Mouse (Mus musculus) CH12.LX (cell line): ENCODE measurements at regions not wholly inside any gene's neighbourhood (a gene's known extent, or its start where the extent isn't known, plus 50 kb on each side); places are given as distances from the start of the nearest gene placed in this dataset.

Experiments
- DNase-seq: peaks from one replicate; pipeline ENCODE4 v3.0.0-alpha.2; 2013; ENCODE audit errors: extremely low read depth
- H3K27ac ChIP-seq: 2 replicates; pipeline ENCODE4 v1.5.1; 2012; ENCODE audit warnings: low read depth, mild to moderate bottlenecking, control low read depth, moderate library complexity; ENCODE audit not compliant: insufficient read depth
- H3K27me3 ChIP-seq: replicated peaks from 2 replicates; pipeline ENCODE3; 2012; ENCODE audit warnings: inconsistent platforms
- H3K36me3 ChIP-seq, 2 experiments: replicated peaks in 1 of 2; 2 replicates each; pipeline versions ENCODE3 to v1.6.1; 2012; ENCODE audit warnings: inconsistent platforms in 1 of 2, low read length in 1 of 2, mild to moderate bottlenecking in 1 of 2, mixed read lengths in 1 of 2, moderate library complexity in 1 of 2; ENCODE audit not compliant: control insufficient read depth in 1 of 2, insufficient read depth in 1 of 2
- H3K4me1 ChIP-seq, 2 experiments: 2 replicates each; pipeline ENCODE4 v1.6.1; 2012; ENCODE audit warnings: inconsistent platforms in 1 of 2, moderate library complexity in 1 of 2; ENCODE audit not compliant: insufficient read depth in 2 of 2, control insufficient read depth in 1 of 2
- H3K4me2 ChIP-seq: 2 replicates; pipeline ENCODE4 v1.6.1; 2012; ENCODE audit warnings: low read depth, mild to moderate bottlenecking, control low read depth; ENCODE audit not compliant: poor library complexity, insufficient read depth, severe bottlenecking
- H3K4me3 ChIP-seq, 3 experiments: fragments of 150-350 bp in 1 of 3; sonication (generic) in 1 of 3; replicated peaks in 1 of 3; 2 replicates each; pipeline versions ENCODE3 to v1.5.1; 2011 to 2012; ENCODE audit warnings: low read depth in 2 of 3, low read length in 2 of 3, mild to moderate bottlenecking in 2 of 3, moderate library complexity in 2 of 3, control low read depth in 1 of 3, improper control_type of control experiment in 1 of 3, inconsistent platforms in 1 of 3, mixed read lengths in 1 of 3; ENCODE audit not compliant: poor library complexity in 1 of 3
- H3K79me2 ChIP-seq: replicated peaks from 2 replicates; pipeline ENCODE4 v1.6.1; 2012; ENCODE audit warnings: mild to moderate bottlenecking, moderate library complexity; ENCODE audit not compliant: control insufficient read depth, poor library complexity, insufficient read depth, severe bottlenecking; ENCODE audit errors: extremely low read depth
- H3K9ac ChIP-seq: 2 replicates; pipeline ENCODE4 v1.6.1; 2012; ENCODE audit warnings: low read depth, mild to moderate bottlenecking, control low read depth, moderate library complexity; ENCODE audit not compliant: insufficient read depth
- H3K9me3 ChIP-seq: replicated peaks from 2 replicates; pipeline ENCODE3; 2012; ENCODE audit warnings: low read length, inconsistent platforms, mixed read lengths
- BHLHE40 ChIP-seq: IDR thresholded peaks from 2 replicates; pipeline ENCODE4 v1.6.1; 2011; ENCODE audit warnings: mild to moderate bottlenecking, low read depth, low read length, improper control_type of control experiment
- CHD2 ChIP-seq: IDR thresholded peaks from 2 replicates; pipeline ENCODE4 v1.6.1; 2011; ENCODE audit warnings: low read length, improper control_type of control experiment
- CTCF ChIP-seq, 2 experiments: IDR thresholded peaks in 1 of 2; conservative IDR thresholded peaks in 1 of 2; 2 replicates each; pipeline ENCODE4 v1.5.1; 2011 to 2012; ENCODE audit warnings: low read depth in 2 of 2, low read length in 2 of 2, improper control_type of control experiment in 1 of 2, inconsistent platforms in 1 of 2, mild to moderate bottlenecking in 1 of 2, moderate library complexity in 1 of 2
- E2F4 ChIP-seq: IDR thresholded peaks from 2 replicates; pipeline ENCODE4 v1.6.1; 2011; ENCODE audit warnings: low read depth, low read length, improper control_type of control experiment; ENCODE audit not compliant: insufficient replicate concordance
- EP300 ChIP-seq: IDR thresholded peaks from 2 replicates; pipeline ENCODE4 v1.6.1; 2011; ENCODE audit warnings: low read length, improper control_type of control experiment
- HCFC1 ChIP-seq: IDR thresholded peaks from 2 replicates; pipeline ENCODE4 v1.6.1; 2012; ENCODE audit warnings: low read depth, mild to moderate bottlenecking, inconsistent platforms, low read length, improper control_type of control experiment
- IRF4 ChIP-seq: IDR thresholded peaks from 2 replicates; pipeline ENCODE4 v1.6.1; 2014; ENCODE audit warnings: low read depth, mild to moderate bottlenecking, inconsistent platforms, low read length, improper control_type of control experiment
- JUN ChIP-seq: IDR thresholded peaks from 2 replicates; pipeline ENCODE4 v1.6.1; 2011; ENCODE audit warnings: low read depth, mild to moderate bottlenecking, low read length, improper control_type of control experiment, moderate library complexity; ENCODE audit not compliant: insufficient read depth
- KAT2A ChIP-seq: IDR thresholded peaks from 2 replicates; pipeline ENCODE4 v1.6.1; 2012; ENCODE audit warnings: low read length, improper control_type of control experiment, inconsistent platforms; ENCODE audit not compliant: insufficient replicate concordance
- MAFK ChIP-seq: IDR thresholded peaks from 2 replicates; pipeline ENCODE4 v1.6.1; 2011; ENCODE audit warnings: low read length, improper control_type of control experiment; ENCODE audit not compliant: insufficient replicate concordance
- MAX ChIP-seq: IDR thresholded peaks from 2 replicates; pipeline ENCODE4 v1.6.1; 2011; ENCODE audit warnings: low read length, improper control_type of control experiment
- MAZ ChIP-seq: IDR thresholded peaks from 2 replicates; pipeline ENCODE4 v1.6.1; 2012; ENCODE audit warnings: low read depth, mild to moderate bottlenecking, inconsistent platforms, low read length, improper control_type of control experiment, moderate library complexity
- MEF2A ChIP-seq: IDR thresholded peaks from 2 replicates; pipeline ENCODE4 v1.6.1; 2014; ENCODE audit warnings: low read depth, mild to moderate bottlenecking, inconsistent platforms, low read length, improper control_type of control experiment, borderline replicate concordance
- MXI1 ChIP-seq: IDR thresholded peaks from 2 replicates; pipeline ENCODE4 v1.6.1; 2011; ENCODE audit warnings: mild to moderate bottlenecking, low read depth, low read length, improper control_type of control experiment
- MYC ChIP-seq: IDR thresholded peaks from 2 replicates; pipeline ENCODE4 v1.6.1; 2011; ENCODE audit warnings: low read depth, mild to moderate bottlenecking, improper control_type of control experiment, low read length
- PAX5 ChIP-seq: IDR thresholded peaks from 2 replicates; pipeline ENCODE4 v1.6.1; 2012; ENCODE audit warnings: low read length, inconsistent platforms, mixed read lengths
- POLR2AphosphoS2 ChIP-seq: IDR thresholded peaks from 2 replicates; pipeline ENCODE4 v1.6.1; 2011; ENCODE audit warnings: low read depth, low read length, improper control_type of control experiment
- RCOR1 ChIP-seq: conservative IDR thresholded peaks from 2 replicates; pipeline ENCODE4 v1.6.1; 2012; ENCODE audit warnings: low read depth, mild to moderate bottlenecking, inconsistent platforms, low read length, improper control_type of control experiment
- SMC3 ChIP-seq: IDR thresholded peaks from 2 replicates; pipeline ENCODE4 v1.6.1; 2011; ENCODE audit warnings: low read depth, low read length, improper control_type of control experiment
- TBP ChIP-seq: conservative IDR thresholded peaks from 2 replicates; pipeline ENCODE4 v1.6.1; 2011; ENCODE audit warnings: low read depth, low read length, improper control_type of control experiment
- USF1 ChIP-seq: IDR thresholded peaks from 2 replicates; pipeline ENCODE4 v1.6.1; 2014; ENCODE audit warnings: low read depth, mild to moderate bottlenecking, inconsistent platforms, low read length, improper control_type of control experiment
- USF2 ChIP-seq: conservative IDR thresholded peaks from 2 replicates; pipeline ENCODE4 v1.6.1; 2011; ENCODE audit warnings: low read depth, low read length, improper control_type of control experiment
- ZC3H11A ChIP-seq: IDR thresholded peaks from 2 replicates; pipeline ENCODE4 v1.6.1; 2012; ENCODE audit warnings: low read depth, mild to moderate bottlenecking, inconsistent platforms, low read length, improper control_type of control experiment
- dilution Hi-C: fragments of 300-500 bp; cut with MboI; formaldehyde crosslinking; loops from 2 replicates; pipeline ENCODE4 v1.14.3; 2020; ENCODE audit warnings: low sequenced_read_pairs; ENCODE audit not compliant: extremely low pct_unique_long_range_greater_than_20kb, extremely low pct_ligation_motif_present
- in situ Hi-C: fragments of 300-500 bp; cut with MboI; formaldehyde crosslinking; loops from 3 replicates; pipeline ENCODE4 v1.14.3; 2019; ENCODE audit warnings: low sequenced_read_pairs, low pct_ligation_motif_present, low pct_unique_long_range_greater_than_20kb, mixed read lengths

DNA sequence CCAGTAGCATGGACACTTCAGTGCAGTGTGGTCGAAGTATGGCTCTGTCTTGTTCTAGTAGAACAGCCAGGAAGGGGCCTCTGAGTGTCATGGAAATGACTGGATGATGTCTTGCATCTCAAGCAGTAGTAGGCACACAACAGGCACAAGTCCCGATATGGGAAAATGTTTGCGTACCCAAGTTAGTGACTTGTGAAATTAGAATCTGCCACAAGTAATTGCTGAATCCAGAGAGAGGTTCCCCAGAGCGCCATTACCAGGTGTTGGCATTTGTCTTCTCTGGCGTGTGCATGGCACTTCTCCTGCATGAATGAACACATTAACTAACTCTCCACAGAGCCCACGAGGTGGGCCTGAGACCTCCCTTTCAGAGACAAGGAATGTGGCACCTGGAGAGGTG is 199.3 kb downstream of the Ackr3 start:
- no peaks in the 10 kb centered on the region for H3K9me3 ChIP-seq
- H3K79me2 ChIP-seq = no peaks in the 10 kb centered on the region
- H3K4me1 ChIP-seq = no peaks in the 10 kb centered on the region
- no peak for DNase-seq
- in situ Hi-C loops = no loop called here
- no peak overlapping the region for H3K4me3 ChIP-seq
- no peak overlapping the region for H3K9ac ChIP-seq
- H3K27ac ChIP-seq = no peak overlapping the region
- no peaks in the 10 kb centered on the region for H3K27me3 ChIP-seq
- no peak overlapping the region for H3K4me2 ChIP-seq
- dilution Hi-C loops = no loop called here
- TF ChIP-seq IRF4 = no peak
- no peak for TF ChIP-seq MEF2A
- no peaks in the 10 kb centered on the region for H3K36me3 ChIP-seq

- no peaks in the 10 kb centered on the region for H3K79me2 ChIP-seq
- TF ChIP-seq BHLHE40 (no peak), ZC3H11A (no peak), IRF4 (no peak), POLR2AphosphoS2 (no peak), PAX5 (no peak), RCOR1 (no peak), SMC3 (no peak)
- TF ChIP-seq, all 38 proteins: peak for 0
- dilution Hi-C loops (no loop called here), in situ Hi-C loops (no loop called here)
- H3K27me3 ChIP-seq = no peaks in the 10 kb centered on the region
- no peak for DNase-seq
- H3K4me1 ChIP-seq = no peaks in the 10 kb centered on the region
- no peaks in the 10 kb centered on the region for H3K36me3 ChIP-seq
- H3K9ac ChIP-seq = no peak overlapping the region
- H3K4me2 ChIP-seq = no peak overlapping the region
- no peak overlapping the region for H3K27ac ChIP-seq
- no peak overlapping the region for H3K4me3 ChIP-seq
- H3K9me3 ChIP-seq = no peaks in the 10 kb centered on the region
Measured at GRCm38 (mm10) chr1:90404717-90405487, 197.9 kb upstream of the Cops8 start.

DNA sequence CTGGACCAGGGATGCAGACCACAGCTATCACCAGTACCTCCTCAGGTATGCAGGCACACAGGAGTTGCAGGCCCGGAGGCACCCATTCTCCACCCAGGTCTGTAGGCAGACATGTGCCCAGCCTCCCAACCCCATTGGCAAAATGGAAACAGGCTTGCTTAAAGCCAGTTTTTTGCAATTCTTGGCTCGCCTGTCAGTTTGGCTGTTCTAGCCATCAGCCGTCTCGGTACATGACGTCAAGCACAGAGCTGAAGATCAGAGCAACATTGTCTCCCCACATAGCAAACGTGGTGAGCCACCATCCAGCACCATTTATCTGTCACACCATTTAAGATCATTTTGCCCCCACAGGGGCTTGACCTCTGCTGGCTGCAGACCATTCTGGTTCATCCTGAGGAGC is 196.1 kb upstream of the Cops8 start:
- in situ Hi-C loops (no loop called here), dilution Hi-C loops (no loop called here)
- H3K79me2 ChIP-seq = no peaks in the 10 kb centered on the region

More for the DNA sequence above, 196.1 kb upstream of the Cops8 start:
- no peaks in the 10 kb centered on the region for H3K36me3 ChIP-seq
- no peak overlapping the region for H3K4me2 ChIP-seq
- H3K27ac ChIP-seq = no peak overlapping the region
- DNase-seq = no peak
- TF ChIP-seq E2F4 (no peak), MXI1 (no peak), MYC (no peak), EP300 (no peak), CTCF (conservative IDR thresholded peaks at IDR 0.05 in 1 of 2, IDR thresholded peaks at IDR 0.05 in 1 of 2; ENCODE audit: low read depth in 2 of 2, low read length in 2 of 2) (no peak), SMC3 (no peak), MAX (no peak), CHD2 (no peak), RCOR1 (no peak), USF2 (no peak), USF1 (no peak), ZC3H11A (no peak), HCFC1 (no peak), MAFK (no peak), PAX5 (no peak), TBP (no peak), BHLHE40 (no peak), MAZ (no peak), JUN (no peak), KAT2A (no peak)
- H3K27me3 ChIP-seq = no peaks in the 10 kb centered on the region
- H3K4me3 ChIP-seq = no peak overlapping the region
- H3K4me1 ChIP-seq = no peaks in the 10 kb centered on the region
- H3K9me3 ChIP-seq = no peaks in the 10 kb centered on the region
- no peak overlapping the region for H3K9ac ChIP-seq
